Mouse (Mus musculus): ENCODE results near the gene Plekhh3. TPM values are rescaled to one million over a fixed set of nuclear protein-coding genes. Genes with fewer than 3 reads are reported as not detected.
"Not testable (repeated sequence)": the region's sequence is repeated elsewhere in the genome, so short reads cannot be mapped to it uniquely, and the experiment has no call there.

Gene Plekhh3
- polyA plus RNA-seq, 1 experiment from 2014 or later = 15.4 TPM

DNA sequence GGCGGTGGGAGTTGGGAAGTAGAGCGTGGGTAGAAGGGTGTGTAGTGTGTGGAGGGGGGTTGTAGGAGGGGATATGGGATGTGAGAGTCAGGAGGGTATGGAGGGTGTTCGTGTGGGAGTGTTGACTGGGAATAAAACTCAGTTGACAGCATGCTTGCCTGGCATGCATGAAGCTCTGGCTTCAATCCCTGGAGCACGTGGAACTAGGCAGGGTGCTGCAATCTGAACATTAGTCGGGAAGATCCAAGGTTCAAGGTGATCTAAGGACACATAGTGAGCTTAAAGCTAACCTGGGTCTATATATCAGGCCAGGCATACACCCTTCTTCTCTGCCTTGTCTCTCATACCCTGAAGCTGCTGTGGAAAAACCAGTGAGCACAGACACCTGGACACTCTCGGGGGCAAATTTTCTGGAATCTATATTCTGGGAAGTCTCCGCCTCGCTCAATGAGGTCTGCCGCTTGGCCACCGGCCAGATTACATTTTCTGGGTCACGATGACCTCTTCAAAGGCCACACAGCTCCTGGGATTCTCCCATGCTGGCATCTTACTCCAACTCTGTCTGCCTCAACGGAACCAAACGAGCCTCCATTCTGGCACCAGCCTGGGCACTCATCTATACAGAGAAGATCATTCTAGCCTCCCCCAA, 36.8 kb downstream of the Plekhh3 start:
- Histone ChIP-seq H3K4me1 (peaks cover 5% of the 10 kb centered on the region; the same call in 1 of the 2 replicates), H3K27me3 (no peaks in the 10 kb centered on the region), H3K9ac (no peak overlapping the region), H3K27ac (no peak overlapping the region), H3K36me3 (no peaks in the 10 kb centered on the region), H3K4me2 (replicated peaks) (no peak overlapping the region), H3K4me3 (no peak overlapping the region), H3K9me3 (replicated peaks) (no peaks in the 10 kb centered on the region)
- WGBS = 83% methylated on average over 13 of the region's 13 CpGs
- no peak for ATAC-seq (ENCODE audit: low FRiP score)

GRCm38 (mm10) chr11:101133037-101133436, 38.1 kb downstream of the Plekhh3 start:
- no peak overlapping the region for H3K27ac ChIP-seq
- no peaks in the 10 kb centered on the region for H3K27me3 ChIP-seq
- no peak overlapping the region for H3K4me2 ChIP-seq (replicated peaks)
- H3K4me3 ChIP-seq = no peak overlapping the region
- peaks cover 2% of the 10 kb centered on the region; the same call in 1 of the 2 replicates for H3K4me1 ChIP-seq
- no peak overlapping the region for H3K9ac ChIP-seq
- 83% methylated on average over 12 of the region's 12 CpGs for WGBS
- ATAC-seq (ENCODE audit: low FRiP score) = no peak
- no peaks in the 10 kb centered on the region for H3K36me3 ChIP-seq
- no peaks in the 10 kb centered on the region for H3K9me3 ChIP-seq (replicated peaks)

GRCm38 (mm10) chr11:101131701-101132100, 39.5 kb downstream of the Plekhh3 start:
- H3K9ac ChIP-seq = no peak overlapping the region
- 86% methylated on average over 6 of the region's 6 CpGs for WGBS

DNA sequence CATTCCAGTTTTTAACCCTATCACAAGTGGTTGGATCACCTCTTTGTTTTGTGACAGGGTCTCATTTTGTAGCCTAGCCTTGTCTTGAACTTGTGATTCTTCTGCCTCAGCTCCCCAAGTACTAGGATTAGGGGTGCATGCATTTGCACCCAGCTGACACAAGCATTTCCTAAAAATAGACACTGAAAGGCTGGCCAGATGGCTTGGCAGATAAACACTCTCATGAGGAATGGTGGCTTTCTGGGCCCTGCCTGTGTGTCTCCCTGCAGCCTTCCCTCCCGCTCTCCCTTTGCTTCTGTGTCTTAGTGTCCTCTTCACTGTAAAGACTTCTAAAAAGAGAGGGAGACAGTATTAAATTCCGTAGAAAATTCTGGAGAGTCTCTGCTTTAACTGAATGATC, 40.0 kb downstream of the Plekhh3 start:
- H3K36me3 ChIP-seq = peaks cover 12% of the 10 kb centered on the region
- no peaks in the 10 kb centered on the region for H3K27me3 ChIP-seq
- no peak overlapping the region for H3K4me3 ChIP-seq
- H3K4me2 ChIP-seq (replicated peaks) = no peak overlapping the region
- 94% methylated on average over 2 of the region's 2 CpGs for WGBS
- peaks cover 2% of the 10 kb centered on the region; the same call in 1 of the 2 replicates for H3K4me1 ChIP-seq
- ATAC-seq (ENCODE audit: low FRiP score) = no peak
- H3K27ac ChIP-seq = no peak overlapping the region
- H3K9me3 ChIP-seq (replicated peaks) = no peaks in the 10 kb centered on the region
- no peak overlapping the region for H3K9ac ChIP-seq

More at GRCm38 (mm10) chr11:101131701-101132100, 39.5 kb downstream of the Plekhh3 start:
- Histone ChIP-seq H3K9me3 (replicated peaks) (no peaks in the 10 kb centered on the region), H3K4me1 (peaks cover 2% of the 10 kb centered on the region; the same call in 1 of the 2 replicates), H3K27ac (no peak overlapping the region), H3K27me3 (no peaks in the 10 kb centered on the region), H3K36me3 (peaks cover 7% of the 10 kb centered on the region), H3K4me2 (replicated peaks) (no peak overlapping the region), H3K4me3 (no peak overlapping the region)
- ATAC-seq (ENCODE audit: low FRiP score) = no peak

DNA sequence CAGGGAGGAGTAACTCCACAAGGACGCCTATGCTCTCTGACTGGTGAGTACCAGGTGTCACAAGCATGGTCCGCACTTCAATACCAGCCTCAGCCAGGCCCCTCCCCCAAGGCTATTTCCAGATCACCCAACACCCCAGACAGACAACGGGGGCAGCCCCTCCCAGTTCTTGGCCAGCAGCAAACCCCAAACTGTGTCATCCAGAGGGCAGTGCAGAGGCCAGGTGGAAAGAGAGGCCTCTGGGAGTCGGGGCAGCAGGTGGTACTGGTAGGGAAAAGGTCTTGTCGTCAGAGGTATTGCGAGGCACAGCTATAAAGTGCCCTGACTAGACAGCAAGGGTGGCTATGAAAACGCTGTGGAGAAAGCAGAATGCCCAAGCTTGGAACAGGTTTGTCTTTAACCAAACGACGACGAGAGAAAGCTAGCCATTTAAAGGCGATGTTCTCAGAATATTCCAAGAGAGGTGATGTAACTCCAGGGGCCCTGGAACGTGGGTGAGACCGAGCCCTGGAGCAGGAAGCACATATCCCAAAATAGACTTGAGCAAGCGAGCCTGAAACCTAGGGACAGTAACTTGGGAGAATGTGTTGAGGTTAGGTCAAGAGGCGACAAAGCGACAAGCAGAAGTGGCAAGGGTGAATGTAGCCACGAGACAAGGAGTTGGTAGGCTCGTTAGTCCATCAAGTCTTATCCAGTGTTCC, 40.9 kb downstream of the Plekhh3 start:
- Histone ChIP-seq H3K9me3 (replicated peaks) (no peaks in the 10 kb centered on the region), H3K9ac (no peak overlapping the region), H3K4me3 (no peak overlapping the region), H3K27ac (no peak overlapping the region), H3K27me3 (no peaks in the 10 kb centered on the region), H3K4me1 (peaks cover 2% of the 10 kb centered on the region; the same call in 1 of the 2 replicates), H3K36me3 (peaks cover 22% of the 10 kb centered on the region), H3K4me2 (replicated peaks) (no peak overlapping the region)
- ATAC-seq (ENCODE audit: low FRiP score) = no peak
- WGBS = 50% methylated on average over 18 of the region's 18 CpGs

DNA sequence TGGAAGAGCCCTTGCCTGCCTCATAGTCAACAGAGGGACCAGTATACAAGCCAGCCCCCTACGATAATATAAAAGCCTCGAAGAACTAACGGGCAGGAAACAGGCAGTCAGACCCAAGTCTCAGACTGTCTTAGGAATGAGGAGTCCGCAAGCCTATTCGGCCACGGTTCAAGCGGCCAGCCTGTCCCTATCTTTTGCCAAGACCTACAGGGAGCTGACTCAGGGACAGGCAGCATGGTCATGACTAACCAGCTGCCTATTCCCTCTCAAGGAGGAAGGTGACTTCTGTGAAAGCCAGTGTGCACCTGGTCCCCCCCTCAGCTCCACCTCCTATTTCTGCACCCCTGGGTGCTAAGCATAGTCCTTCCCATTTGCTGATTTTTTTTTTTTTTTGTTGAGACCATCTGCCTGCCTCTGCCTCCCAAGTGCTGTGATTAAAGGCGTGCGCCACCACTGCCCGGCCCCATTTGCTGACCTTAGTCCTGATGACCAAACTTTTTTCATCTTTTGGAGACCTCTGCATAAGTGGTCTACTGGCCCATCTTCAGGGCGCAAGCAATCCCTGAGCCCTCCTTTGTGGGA, 42.1 kb downstream of the Plekhh3 start:
- H3K9ac ChIP-seq = no peak overlapping the region
- H3K4me3 ChIP-seq = no peak overlapping the region
- ATAC-seq (ENCODE audit: low FRiP score) = no peak
- no peaks in the 10 kb centered on the region for H3K9me3 ChIP-seq (replicated peaks)
- H3K4me2 ChIP-seq (replicated peaks) = no peak overlapping the region
- H3K4me1 ChIP-seq = peaks cover 2% of the 10 kb centered on the region; the same call in 1 of the 2 replicates
- WGBS = 86% methylated on average over 11 of the region's 11 CpGs
- no peak overlapping the region for H3K27ac ChIP-seq
- H3K27me3 ChIP-seq = no peaks in the 10 kb centered on the region
- H3K36me3 ChIP-seq = peaks cover 30% of the 10 kb centered on the region

DNA sequence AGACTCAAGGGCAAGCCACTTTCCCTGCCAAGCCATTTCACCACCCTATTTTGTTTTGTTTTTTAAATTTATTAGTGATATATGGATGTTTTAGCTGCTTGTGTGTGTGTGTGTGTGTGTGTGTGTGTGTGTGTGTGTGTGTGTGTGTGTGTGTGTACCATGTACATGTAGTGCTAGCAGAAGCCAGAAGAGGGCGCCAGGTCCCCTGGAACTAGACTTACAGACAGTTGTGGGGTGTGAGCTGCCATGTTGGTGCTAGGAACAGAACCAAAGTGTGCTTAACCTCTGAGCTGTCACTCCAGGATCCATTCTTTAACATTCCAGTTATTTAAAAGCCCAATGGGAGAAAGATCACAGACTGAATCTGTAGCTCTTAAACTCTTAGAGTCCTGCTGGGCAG, 44.1 kb downstream of the Plekhh3 start:
- Histone ChIP-seq H3K4me3 (no peak overlapping the region), H3K4me2 (replicated peaks) (no peak overlapping the region), H3K9ac (no peak overlapping the region), H3K4me1 (peaks cover 2% of the 10 kb centered on the region; the same call in 1 of the 2 replicates), H3K27ac (no peak overlapping the region), H3K36me3 (peaks cover 47% of the 10 kb centered on the region), H3K27me3 (no peaks in the 10 kb centered on the region), H3K9me3 (replicated peaks) (no peaks in the 10 kb centered on the region)
- WGBS = 82% methylated on average over 1 of the region's 1 CpGs
- no peak for ATAC-seq (ENCODE audit: low FRiP score)

DNA sequence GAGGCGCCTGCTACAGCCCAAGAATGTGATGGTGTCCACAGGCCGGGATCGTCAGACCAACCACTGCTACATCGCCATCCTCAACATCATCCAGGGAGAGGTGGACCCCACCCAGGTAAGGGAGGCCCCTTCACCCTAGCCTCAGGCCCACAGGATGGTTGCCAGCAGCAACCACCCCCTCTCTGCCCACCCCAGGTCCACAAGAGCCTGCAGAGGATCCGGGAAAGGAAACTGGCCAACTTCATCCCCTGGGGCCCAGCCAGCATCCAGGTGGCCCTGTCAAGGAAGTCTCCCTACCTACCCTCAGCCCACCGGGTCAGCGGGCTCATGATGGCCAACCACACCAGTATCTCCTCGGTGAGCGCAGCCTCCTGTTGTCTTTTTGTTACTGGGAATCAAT, 46.1 kb downstream of the Plekhh3 start:
- ATAC-seq (ENCODE audit: low FRiP score) = not testable (repeated sequence)
- 95% methylated on average over 9 of the region's 9 CpGs for WGBS

DNA sequence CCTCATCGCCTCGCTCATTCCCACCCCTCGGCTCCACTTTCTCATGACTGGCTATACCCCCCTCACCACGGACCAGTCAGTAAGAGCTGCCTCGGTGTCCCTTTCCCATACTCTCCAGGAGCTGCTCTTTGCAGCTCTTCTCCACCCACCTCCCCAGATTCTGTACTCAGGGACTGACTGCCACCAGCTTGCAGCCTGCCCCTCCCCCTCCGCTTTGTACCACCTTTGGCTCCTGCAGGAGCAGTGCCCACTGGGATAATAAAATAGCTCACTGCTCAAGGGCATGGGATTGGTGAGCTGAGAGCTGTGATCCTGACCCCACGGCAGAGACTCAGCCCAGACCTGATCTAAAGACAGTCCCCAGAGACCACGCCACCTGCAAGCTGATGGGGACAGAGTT, 46.7 kb downstream of the Plekhh3 start:
- not testable (repeated sequence) for H3K9ac ChIP-seq; H3K27me3 ChIP-seq; ATAC-seq (ENCODE audit: low FRiP score); H3K4me3 ChIP-seq; H3K27ac ChIP-seq; H3K4me2 ChIP-seq (replicated peaks); H3K9me3 ChIP-seq (replicated peaks)
- WGBS = 95% methylated on average over 8 of the region's 8 CpGs
- peaks cover 47% of the 10 kb centered on the region for H3K36me3 ChIP-seq
- H3K4me1 ChIP-seq = peaks cover 12% of the 10 kb centered on the region

More for the DNA sequence above, 46.1 kb downstream of the Plekhh3 start:
- not testable (repeated sequence) for H3K9ac ChIP-seq; H3K9me3 ChIP-seq (replicated peaks); H3K27ac ChIP-seq; H3K4me3 ChIP-seq; H3K27me3 ChIP-seq; H3K4me2 ChIP-seq (replicated peaks)
- Histone ChIP-seq H3K36me3 (peaks cover 47% of the 10 kb centered on the region), H3K4me1 (peaks cover 12% of the 10 kb centered on the region)

- H3K9me3 ChIP-seq (replicated peaks) = no peaks in the 10 kb centered on the region
- H3K4me1 ChIP-seq = peaks cover 37% of the 10 kb centered on the region
- peak overlapping the region; percentile 83 for H3K9ac ChIP-seq
- H3K27me3 ChIP-seq = no peaks in the 10 kb centered on the region
- peak overlapping the region; percentile 83 for H3K4me2 ChIP-seq (replicated peaks)
- peak overlapping the region; percentile 88 for H3K27ac ChIP-seq
- WGBS = 23% methylated on average over 19 of the region's 19 CpGs
- peak overlapping the region; percentile 92 for H3K4me3 ChIP-seq
- peaks cover 29% of the 10 kb centered on the region for H3K36me3 ChIP-seq
- ATAC-seq (ENCODE audit: low FRiP score) = no peak
Measured at GRCm38 (mm10) chr11:101120545-101121188, 50.5 kb downstream of the Plekhh3 start.

- peak; percentile 95 for ATAC-seq (ENCODE audit: low FRiP score)
- WGBS = under 1% methylated on average over 61 of the region's 61 CpGs
Measured at GRCm38 (mm10) chr11:101119761-101120544, 51.2 kb downstream of the Plekhh3 start, which contains the start of the genes Retreg3 and Tubg1. Retreg3 (minus strand) TSS chr11:101119893. Tubg1 (plus strand) TSS chr11:101119938.

More at GRCm38 (mm10) chr11:101119761-101120544, 51.2 kb downstream of the Plekhh3 start, which contains the start of the genes Retreg3 and Tubg1:
- H3K4me3 ChIP-seq = peak within 1 kb of the TSS; percentile 92
- peak within 1 kb of the TSS; percentile 90 for H3K27ac ChIP-seq
- H3K9ac ChIP-seq = peak within 1 kb of the TSS; percentile 94
- peak within 1 kb of the TSS; percentile 83 for H3K4me2 ChIP-seq (replicated peaks)
- peaks cover 44% of the 10 kb centered on the region for H3K4me1 ChIP-seq
- no peaks in the 10 kb centered on the region for H3K9me3 ChIP-seq (replicated peaks)
- peaks cover 22% of the 10 kb centered on the region for H3K36me3 ChIP-seq
- no peaks in the 10 kb centered on the region for H3K27me3 ChIP-seq

All from hindbrain, embryonic 12.5 days (tissue).